Mouse (Mus musculus) kidney, embryonic 16.5 days (tissue): Measurements from ENCODE around the gene Ly75. TPM values are rescaled to one million over a fixed set of nuclear protein-coding genes. Genes with fewer than 3 reads are reported as not detected.

Experiments
- ATAC-seq: fragments of 200-750 bp; cut with Nextera tagmentation; 2 replicates; pipeline ENCODE4 v1.8.0; 2017; ENCODE audit warnings: moderate TSS enrichment; ENCODE audit not compliant: low FRiP score, low TSS enrichment
- H3K27ac ChIP-seq: fragments of 300-500 bp; sonication (generic); 2 replicates; pipeline ENCODE4 v1.5.1; 2014; ENCODE audit warnings: low read length
- H3K27me3 ChIP-seq: fragments of 300-500 bp; sonication (generic); 2 replicates; pipeline ENCODE4 v1.6.1; 2014; ENCODE audit warnings: low read length, control low read depth, mixed read lengths; ENCODE audit not compliant: insufficient read depth
- H3K36me3 ChIP-seq: fragments of 300-500 bp; sonication (generic); 2 replicates; pipeline ENCODE4 v1.6.1; 2014; ENCODE audit warnings: low read length, control low read depth, mixed read lengths; ENCODE audit not compliant: insufficient read depth
- H3K4me1 ChIP-seq: fragments of 300-500 bp; sonication (generic); 2 replicates; pipeline ENCODE4 v1.6.1; 2014; ENCODE audit warnings: low read length, control low read depth, mixed read lengths; ENCODE audit not compliant: insufficient read depth
- H3K4me2 ChIP-seq: fragments of 300-500 bp; sonication (generic); replicated peaks from 2 replicates; pipeline ENCODE4 v1.6.1; 2014; ENCODE audit warnings: low read depth, low read length
- H3K4me3 ChIP-seq: fragments of 300-500 bp; sonication (generic); 2 replicates; pipeline ENCODE4 v1.5.1; 2014; ENCODE audit warnings: mild to moderate bottlenecking, low read length
- H3K9ac ChIP-seq: fragments of 300-500 bp; sonication (generic); replicated peaks from 2 replicates; pipeline ENCODE4 v1.6.1; 2014; ENCODE audit warnings: low read length
- H3K9me3 ChIP-seq: fragments of 300-500 bp; sonication (generic); 2 replicates; pipeline ENCODE4 v1.6.1; 2016; ENCODE audit warnings: low read length, control low read depth
- WGBS: fragments of 180-500 bp; shearing (Covaris S2); extraction: QIAGEN DNeasy Blood & Tissue Kit; methylation state at CpG from one replicate; pipeline ENCODE4 v1.1.7; 2014; 5-methylcytosine and 5-hydroxymethylcytosine counted together
- polyA plus RNA-seq: library from polyadenylated mRNA; unstranded; fragments of >200 nt; fragmentation: Nextera tagmentation; extraction: Ambion mirVana; gene quantifications from 2 replicates; pipeline ENCODE4 v1.2.1, GENCODE M21; 2015

Ly75 gene
- polyA plus RNA-seq, 1 experiment from 2014 or later = 2.7 TPM

GRCm38 (mm10) chr2:60269856-60270479, 113.1 kb downstream of the Ly75 start:
- Histone ChIP-seq H3K4me3 (no peak overlapping the region), H3K4me1 (peaks cover 8% of the 10 kb centered on the region; the same call in 1 of the 2 replicates), H3K4me2 (no peak overlapping the region), H3K9ac (no peak overlapping the region), H3K36me3 (peaks cover 6% of the 10 kb centered on the region; the same call in 1 of the 2 replicates), H3K27me3 (no peaks in the 10 kb centered on the region), H3K27ac (no peak overlapping the region), H3K9me3 (no peaks in the 10 kb centered on the region)
- 87% methylated on average over 14 of the region's 14 CpGs for WGBS
- ATAC-seq = no peak

DNA sequence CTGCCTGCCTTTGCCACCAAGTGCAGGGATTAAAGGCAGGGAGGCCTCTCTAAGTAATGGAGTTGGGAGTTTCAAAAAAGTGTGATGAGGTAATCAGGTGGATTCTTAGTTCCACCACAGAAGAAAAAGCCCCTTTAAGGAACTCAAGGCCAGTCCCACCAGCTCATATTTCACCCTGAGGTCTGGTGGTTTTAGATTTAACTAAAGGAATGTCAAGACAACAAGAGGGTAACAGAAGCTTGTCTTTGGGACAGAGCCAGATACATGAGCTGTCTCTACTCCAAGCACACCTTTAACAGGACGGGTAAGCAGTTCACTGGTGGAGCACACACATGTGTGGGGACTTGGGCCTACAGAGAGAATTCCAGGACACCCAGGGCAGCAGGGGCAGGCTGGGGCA, 115.5 kb downstream of the Ly75 start:
- WGBS = 32% methylated on average over 1 of the region's 1 CpGs
- H3K36me3 ChIP-seq = peaks cover 6% of the 10 kb centered on the region; the same call in 1 of the 2 replicates
- no peak overlapping the region for H3K4me2 ChIP-seq
- H3K4me3 ChIP-seq = no peak overlapping the region
- H3K27ac ChIP-seq = peak overlapping the region; percentile 38; the same call in 1 of the 2 replicates
- peak; percentile 69 for ATAC-seq
- H3K9me3 ChIP-seq = no peaks in the 10 kb centered on the region
- H3K4me1 ChIP-seq = peaks cover 8% of the 10 kb centered on the region; the same call in 1 of the 2 replicates
- no peaks in the 10 kb centered on the region for H3K27me3 ChIP-seq
- no peak overlapping the region; the same call in 1 of the 2 replicates for H3K9ac ChIP-seq

GRCm38 (mm10) chr2:60260621-60261350, 122.3 kb downstream of the Ly75 start:
- Histone ChIP-seq H3K27me3 (no peaks in the 10 kb centered on the region), H3K4me1 (no peaks in the 10 kb centered on the region), H3K9ac (no peak overlapping the region), H3K4me2 (no peak overlapping the region), H3K4me3 (no peak overlapping the region), H3K27ac (no peak overlapping the region), H3K9me3 (0 out of 2 replicates have a peak, but pooled peaks cover 4% of the 10 kb centered on the region), H3K36me3 (peaks cover 9% of the 10 kb centered on the region; the same call in 1 of the 2 replicates)
- ATAC-seq = no peak
- 85% methylated on average over 5 of the region's 5 CpGs for WGBS

- no peak overlapping the region for H3K4me3 ChIP-seq
- no peak for ATAC-seq
- H3K36me3 ChIP-seq = peaks cover 16% of the 10 kb centered on the region
- H3K27ac ChIP-seq = no peak overlapping the region
- no peaks in the 10 kb centered on the region for H3K4me1 ChIP-seq
- no peak overlapping the region for H3K9ac ChIP-seq
- H3K27me3 ChIP-seq = no peaks in the 10 kb centered on the region
- H3K4me2 ChIP-seq = no peak overlapping the region
- 96% methylated on average over 5 of the region's 5 CpGs for WGBS
- H3K9me3 ChIP-seq = 0 out of 2 replicates have a peak, but pooled peaks cover 4% of the 10 kb centered on the region
Measured at GRCm38 (mm10) chr2:60259186-60259585, 123.9 kb downstream of the Ly75 start.

DNA sequence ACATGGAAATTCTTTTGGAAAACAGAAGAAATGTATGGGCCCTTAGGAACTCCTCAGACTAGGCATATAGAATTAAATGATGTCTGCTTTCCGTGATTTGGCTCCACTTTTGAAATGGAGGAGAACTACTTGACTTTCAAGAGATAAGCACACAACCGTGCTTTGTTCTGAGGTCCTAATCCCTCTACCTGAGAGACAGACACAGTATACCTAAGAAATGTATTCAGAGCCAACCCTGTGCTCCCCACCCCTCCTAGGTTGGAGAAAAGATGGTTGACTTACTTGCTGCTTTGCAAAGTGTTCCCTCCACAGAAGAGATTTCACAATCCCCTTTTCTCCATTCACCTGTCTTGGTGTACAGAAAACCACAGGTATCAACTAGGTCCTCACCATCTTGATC, 126.4 kb downstream of the Ly75 start:
- Histone ChIP-seq H3K36me3 (peaks cover 17% of the 10 kb centered on the region), H3K4me3 (no peak overlapping the region), H3K27me3 (no peaks in the 10 kb centered on the region), H3K4me1 (no peaks in the 10 kb centered on the region), H3K27ac (no peak overlapping the region), H3K9ac (no peak overlapping the region), H3K9me3 (0 out of 2 replicates have a peak, but pooled peaks cover 4% of the 10 kb centered on the region), H3K4me2 (no peak overlapping the region)
- ATAC-seq = no peak
- 82% methylated on average over 2 of the region's 2 CpGs for WGBS

DNA sequence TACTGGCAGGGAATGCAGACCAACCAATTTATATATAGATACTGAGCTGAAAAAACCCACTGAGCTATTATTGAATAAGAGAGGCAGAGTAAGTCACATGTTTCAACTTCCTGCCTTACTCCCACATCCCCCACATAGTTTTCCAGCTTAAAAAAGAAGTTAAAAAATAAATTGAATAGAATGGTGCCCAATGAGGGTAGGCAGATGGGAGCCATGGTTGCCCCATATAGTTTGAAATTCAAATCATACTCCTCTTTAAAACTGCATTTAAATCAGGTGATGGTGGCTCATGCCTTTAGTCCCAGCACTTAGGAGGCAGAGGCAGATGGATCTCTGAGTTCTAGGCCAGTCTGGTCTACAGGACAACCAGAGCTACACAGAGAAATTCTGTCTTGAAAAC, 129.6 kb downstream of the Ly75 start:
- no peaks in the 10 kb centered on the region for H3K27me3 ChIP-seq
- H3K4me1 ChIP-seq = no peaks in the 10 kb centered on the region
- no peak overlapping the region for H3K27ac ChIP-seq
- H3K4me3 ChIP-seq = no peak overlapping the region
- no peak overlapping the region for H3K4me2 ChIP-seq
- H3K9me3 ChIP-seq = no peaks in the 10 kb centered on the region
- no peak for ATAC-seq
- H3K9ac ChIP-seq = no peak overlapping the region
- H3K36me3 ChIP-seq = peaks cover 27% of the 10 kb centered on the region

DNA sequence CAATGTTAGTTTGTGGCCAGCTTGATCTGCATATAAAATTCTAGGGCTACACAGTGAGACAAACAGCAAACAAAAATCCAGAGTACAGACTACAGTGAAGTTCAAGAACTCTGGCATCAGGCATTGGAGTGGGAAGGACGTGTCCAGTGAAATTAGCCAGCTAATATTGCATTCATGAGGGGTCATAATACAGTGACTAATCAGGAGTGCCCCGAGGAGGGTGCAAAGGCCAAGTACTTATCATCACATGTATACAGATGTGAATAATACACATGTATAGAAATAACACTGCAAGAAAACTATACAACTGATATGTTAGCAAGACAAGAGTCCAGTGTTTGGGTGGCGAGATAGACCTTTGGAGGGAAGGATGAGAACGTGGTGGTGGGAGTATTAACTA, 130.3 kb downstream of the Ly75 start:
- no peak overlapping the region for H3K9ac ChIP-seq
- no peak overlapping the region for H3K4me3 ChIP-seq
- H3K4me2 ChIP-seq = no peak overlapping the region
- H3K9me3 ChIP-seq = no peaks in the 10 kb centered on the region
- no peaks in the 10 kb centered on the region for H3K27me3 ChIP-seq
- peaks cover 27% of the 10 kb centered on the region for H3K36me3 ChIP-seq
- no peaks in the 10 kb centered on the region for H3K4me1 ChIP-seq
- H3K27ac ChIP-seq = no peak overlapping the region
- 85% methylated on average over 4 of the region's 4 CpGs for WGBS
- no peak for ATAC-seq

Other genes starting within 250 kb of the Ly75 start
- gene Baz2b, start 173.5 kb downstream of the Ly75 start, polyA plus RNA-seq = 51.1 and 57.7 TPM in 2 replicates
- gene March7, start 173.4 kb downstream of the Ly75 start, polyA plus RNA-seq = 64.6 and 71.3 TPM in 2 replicates
- gene Cd302, start 98.8 kb downstream of the Ly75 start, polyA plus RNA-seq = 42.1 and 44.8 TPM in 2 replicates
- 3.5 and 3.9 TPM in 2 replicates for gene Pla2r1, start 170.0 kb upstream of the Ly75 start, polyA plus RNA-seq